Mouse (Mus musculus) liver, adult 2 months (tissue): ENCODE measurements around the gene Gsc2.

Experiments
- CTCF ChIP-seq: fragments of 200-500 bp; IDR thresholded peaks from 2 replicates; pipeline ENCODE4 v1.5.1; 2011; ENCODE audit warnings: low read depth, low read length, control low read depth
- POLR2A ChIP-seq: fragments of 200-500 bp; IDR thresholded peaks from 2 replicates; pipeline ENCODE4 v1.6.1; 2011; ENCODE audit warnings: low read length, control low read depth; ENCODE audit not compliant: insufficient read depth; ENCODE audit errors: extremely low read depth

DNA sequence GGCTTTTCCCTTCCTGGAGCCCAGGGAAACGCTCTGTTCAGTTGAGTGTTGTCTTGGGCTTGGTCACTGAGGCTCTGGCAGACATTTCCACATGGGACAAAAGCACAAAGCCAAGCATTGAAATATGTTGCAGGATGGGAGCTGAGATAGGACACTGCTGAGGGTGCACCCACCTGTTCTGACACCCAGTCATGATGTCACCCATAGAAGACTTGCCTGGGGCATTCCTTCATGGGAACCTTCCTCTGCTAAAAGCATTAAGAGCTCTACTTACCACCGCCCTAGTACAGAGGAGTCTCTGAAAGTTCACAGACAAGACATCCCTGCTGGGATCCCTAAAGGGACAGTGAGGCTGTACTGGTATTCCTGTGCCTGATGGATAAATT lies 24.5 kb downstream of the Gsc2 start:
- TF ChIP-seq CTCF (no peak), POLR2A (no peak)
